Mouse (Mus musculus): ENCODE results near the gene Nxph3. TPM values are rescaled to one million over a fixed set of nuclear protein-coding genes. Genes with fewer than 3 reads are reported as not detected.
"Not testable (repeated sequence)": the region's sequence is repeated elsewhere in the genome, so short reads cannot be mapped to it uniquely, and the experiment has no call there.

Nxph3 gene
- total RNA-seq, 2 experiments from 2014 or later, result 23.4 to 32.6 TPM

DNA sequence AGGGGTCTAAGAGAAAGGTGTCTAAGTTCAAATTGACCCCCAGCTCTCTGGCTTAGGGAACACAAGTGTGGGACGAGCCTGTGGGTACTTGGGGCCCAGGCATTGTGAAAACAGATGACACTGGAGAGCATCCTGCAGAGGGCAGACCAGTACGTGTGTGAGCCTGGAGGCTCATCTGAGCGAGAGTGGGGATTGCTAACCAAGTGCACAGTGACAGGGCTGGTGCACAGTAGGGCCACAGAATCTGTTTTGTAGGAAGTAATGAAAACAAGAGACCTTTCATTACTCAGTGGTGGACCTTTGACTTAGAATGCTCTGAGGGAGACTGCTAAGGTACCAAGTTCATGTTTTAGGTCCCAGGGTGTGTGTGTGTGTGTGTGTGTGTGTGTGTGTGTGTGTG, 5.6 kb upstream of the Nxph3 start:
- DNase-seq (ENCODE audit: low spot score in 2 of 2), result no peak

DNA sequence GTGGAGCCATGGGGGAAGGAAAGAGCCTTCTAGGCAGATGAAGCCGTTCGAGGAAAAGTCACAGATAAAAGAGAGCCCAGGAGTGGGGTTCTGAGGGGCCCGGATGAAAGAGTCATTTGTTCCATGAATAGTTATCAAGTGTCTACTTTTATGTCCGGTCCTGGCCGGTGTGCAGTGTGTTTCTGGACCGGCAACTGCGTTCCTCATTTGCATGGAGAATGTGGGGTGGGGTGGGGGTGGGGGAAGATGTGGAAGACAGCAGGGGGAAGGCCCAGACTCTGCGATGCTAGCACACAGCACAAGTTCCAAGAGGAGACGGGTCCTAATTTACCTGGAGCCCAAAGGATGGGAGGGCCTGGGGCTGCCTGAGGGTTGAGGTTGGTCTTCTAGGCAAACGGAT, 4.9 kb upstream of the Nxph3 start:
- DNase-seq (ENCODE audit: low spot score in 2 of 2), result no peak

DNA sequence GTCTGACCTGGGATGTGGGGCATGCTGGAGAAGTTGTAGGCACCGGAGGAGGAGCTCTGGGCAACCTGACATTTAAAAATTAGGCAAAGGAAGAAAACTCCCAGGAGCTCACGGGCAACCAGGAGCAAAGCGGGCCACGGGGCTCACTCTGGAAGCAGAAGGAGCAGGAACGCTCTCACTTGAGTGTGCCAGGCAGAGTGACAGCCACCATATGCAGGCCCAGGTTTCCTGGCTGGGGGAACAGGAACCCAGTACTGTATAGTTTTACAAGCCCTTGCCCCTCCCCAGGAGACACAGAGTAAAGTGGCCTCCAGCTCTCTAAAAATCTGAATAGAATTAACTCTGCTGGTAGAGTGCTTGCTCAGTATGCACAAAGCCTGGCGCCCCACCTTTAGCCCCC, 2.8 kb upstream of the Nxph3 start:
- DNase-seq (ENCODE audit: low spot score in 2 of 2), result no peak

DNA sequence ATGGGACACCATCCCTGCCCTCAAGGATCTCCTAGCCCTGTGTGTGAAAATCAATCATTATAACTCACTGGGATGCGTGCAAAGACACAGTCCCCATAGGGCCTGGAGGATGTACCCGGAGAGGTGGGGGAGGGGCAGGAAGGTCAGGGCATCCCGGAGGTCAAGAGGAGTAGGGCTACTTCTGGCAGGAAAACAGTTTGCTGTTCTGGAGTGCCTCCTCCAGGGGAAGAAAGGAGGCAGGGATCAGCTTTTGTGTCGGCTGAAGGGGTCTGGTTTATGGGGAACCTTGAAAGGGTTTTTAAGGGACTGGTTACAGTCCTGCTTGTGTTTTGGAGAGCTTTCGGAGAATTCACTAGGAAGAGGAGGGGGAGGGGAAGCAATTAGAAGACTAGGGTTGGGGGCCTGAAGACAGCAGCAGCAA, 2.1 kb upstream of the Nxph3 start:
- no peak for DNase-seq (ENCODE audit: low spot score in 2 of 2)

DNA sequence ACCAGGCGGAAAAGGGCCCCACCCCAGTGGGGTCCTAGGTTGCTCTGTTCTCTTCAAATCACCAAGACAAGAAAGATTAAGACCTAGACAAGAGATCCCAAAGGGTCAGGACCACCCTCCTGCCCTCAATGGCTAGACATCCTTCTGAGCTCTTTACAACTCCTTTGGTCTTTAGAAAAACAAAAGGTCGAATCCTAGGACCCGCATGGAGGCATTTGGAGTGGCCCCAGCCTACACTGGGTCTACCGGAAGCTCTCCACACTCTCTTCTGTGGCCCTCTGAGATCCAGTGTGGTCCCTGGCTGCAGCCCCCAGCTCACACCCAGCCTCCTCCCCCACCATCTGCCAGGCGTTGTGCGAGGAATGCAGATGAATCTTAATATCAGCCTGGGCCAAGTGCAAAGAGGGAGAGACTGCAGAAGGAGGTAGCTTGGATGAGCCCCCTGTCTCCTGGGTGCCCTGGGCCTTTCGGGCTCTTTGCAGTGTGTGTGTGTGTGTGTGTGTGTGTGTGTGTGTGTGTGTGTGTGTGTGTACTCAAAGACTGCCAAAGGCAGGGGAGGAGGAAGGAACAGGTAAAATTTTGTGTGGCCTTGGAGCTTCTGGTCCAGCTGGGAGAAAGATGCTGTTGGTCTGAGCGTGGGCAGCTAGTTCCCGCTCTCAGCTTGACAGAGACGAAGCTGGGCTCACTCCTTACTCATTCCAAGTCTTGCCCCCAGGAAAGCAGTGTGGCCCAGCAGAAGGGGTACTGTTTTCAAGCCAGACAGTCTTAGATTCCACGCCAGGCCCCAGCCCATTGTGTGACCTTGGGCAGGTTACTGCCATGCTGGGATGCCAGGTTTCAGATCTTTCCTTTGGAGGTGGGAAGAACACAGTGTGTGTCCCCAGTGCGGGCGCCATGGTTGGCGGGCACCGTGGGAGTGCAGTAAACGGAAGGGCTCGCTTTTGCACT, 1.3 kb upstream of the Nxph3 start:
- no peak for DNase-seq (ENCODE audit: low spot score in 2 of 2)

DNA sequence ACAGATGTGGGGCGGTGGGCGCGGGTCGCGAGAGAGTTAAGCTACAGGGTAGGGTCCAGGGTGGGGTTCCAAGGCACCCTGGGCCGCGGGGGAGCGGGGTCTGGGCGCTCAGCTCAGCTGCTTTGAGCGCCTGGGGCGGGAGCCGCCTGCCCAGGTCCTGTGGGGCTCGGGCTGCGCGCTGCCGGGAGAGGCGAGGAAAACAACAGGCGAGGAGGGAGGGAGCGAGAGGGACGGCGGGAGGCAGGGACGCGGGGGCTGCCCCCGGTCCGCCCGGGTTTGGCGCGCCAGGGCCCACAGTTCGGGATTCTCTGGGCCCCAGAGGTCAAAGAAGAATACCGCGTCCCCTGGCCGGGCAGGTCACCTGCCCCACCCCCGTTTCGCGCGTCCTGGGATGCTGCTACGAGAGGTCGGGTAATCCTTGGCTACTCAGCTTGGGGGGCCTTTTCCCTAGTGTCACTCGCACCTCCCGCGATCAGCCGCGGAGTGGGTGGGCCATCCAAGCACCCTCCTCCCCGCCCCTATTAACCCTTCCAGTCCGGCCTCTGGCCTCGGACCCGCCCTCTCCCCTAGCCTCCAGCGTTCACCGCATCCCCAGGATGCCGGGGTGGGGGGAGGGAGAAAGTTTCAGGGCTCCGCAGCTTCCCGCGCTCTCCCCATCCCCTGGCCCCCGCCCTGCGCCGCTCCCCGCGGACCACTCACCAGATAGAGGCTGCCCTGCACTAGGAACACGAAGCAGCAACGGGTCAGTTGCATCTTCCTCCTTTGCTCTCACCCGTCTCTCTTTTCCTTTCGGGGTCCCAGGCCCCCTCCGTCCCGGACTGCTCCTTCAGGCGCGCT, 691 bp downstream of the Nxph3 start:
- DNase-seq (ENCODE audit: low spot score in 2 of 2), result no peak

DNA sequence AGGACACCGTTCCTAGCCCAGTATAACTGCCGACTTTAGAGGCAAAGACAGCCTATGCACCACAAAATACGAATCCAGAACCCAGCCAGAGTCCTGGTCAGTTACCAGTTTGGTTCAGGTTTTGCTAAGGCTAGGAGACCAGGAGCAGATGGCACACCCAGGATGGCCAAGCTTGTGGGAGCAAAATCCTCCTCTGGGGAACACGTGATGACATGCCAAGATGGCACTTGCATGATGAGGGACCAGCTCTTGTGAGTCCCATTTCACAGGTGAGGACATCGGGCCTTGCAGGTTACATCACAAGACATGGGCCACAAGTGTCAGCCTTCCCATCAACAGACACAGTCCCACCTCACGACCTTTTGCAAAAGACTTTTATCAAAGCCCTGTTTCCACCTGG, 2.0 kb downstream of the Nxph3 start:
- DNase-seq (ENCODE audit: low spot score in 2 of 2), result no peak

DNA sequence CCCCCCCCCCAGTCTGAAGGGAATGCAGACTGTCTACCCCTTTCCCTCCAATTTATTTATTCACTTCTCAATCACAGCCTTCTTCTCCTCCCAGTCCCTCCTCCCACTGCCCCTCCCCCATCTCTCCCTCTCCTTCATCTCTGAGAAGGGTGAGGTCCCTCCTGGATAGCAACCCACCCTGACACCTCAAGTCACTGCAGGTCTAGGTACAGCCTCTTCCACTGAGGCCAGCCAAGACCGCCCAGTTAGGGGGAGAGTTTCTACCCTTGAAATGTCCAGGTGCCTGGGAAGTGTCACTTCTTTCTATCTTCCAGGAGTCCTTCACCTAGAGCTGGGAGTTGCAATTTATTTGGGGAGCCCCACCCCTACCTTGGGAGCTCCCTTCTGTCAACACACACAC, 2.5 kb downstream of the Nxph3 start:
- no peak for DNase-seq (ENCODE audit: low spot score in 2 of 2)

DNA sequence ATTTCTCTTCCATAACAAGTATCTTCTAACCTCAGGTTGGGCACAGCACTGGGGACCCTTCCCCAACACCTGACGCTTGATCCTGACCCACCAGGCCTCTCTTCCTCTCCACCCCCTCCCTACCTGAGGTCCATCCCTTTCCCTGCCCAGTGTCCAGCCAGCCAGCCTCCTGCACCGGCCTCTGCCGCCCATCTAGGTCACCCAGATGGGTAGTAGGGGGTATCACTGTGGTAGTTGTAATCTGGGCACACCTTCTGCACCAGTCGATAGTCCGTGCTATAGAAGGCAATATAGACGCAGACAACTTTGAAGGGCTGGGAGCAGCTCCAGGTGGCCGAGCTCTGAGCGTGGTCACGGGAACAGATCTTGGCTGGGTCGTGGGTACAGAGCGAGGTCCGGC, 3.7 kb downstream of the Nxph3 start:
- DNase-seq (ENCODE audit: low spot score in 2 of 2), result no peak

DNA sequence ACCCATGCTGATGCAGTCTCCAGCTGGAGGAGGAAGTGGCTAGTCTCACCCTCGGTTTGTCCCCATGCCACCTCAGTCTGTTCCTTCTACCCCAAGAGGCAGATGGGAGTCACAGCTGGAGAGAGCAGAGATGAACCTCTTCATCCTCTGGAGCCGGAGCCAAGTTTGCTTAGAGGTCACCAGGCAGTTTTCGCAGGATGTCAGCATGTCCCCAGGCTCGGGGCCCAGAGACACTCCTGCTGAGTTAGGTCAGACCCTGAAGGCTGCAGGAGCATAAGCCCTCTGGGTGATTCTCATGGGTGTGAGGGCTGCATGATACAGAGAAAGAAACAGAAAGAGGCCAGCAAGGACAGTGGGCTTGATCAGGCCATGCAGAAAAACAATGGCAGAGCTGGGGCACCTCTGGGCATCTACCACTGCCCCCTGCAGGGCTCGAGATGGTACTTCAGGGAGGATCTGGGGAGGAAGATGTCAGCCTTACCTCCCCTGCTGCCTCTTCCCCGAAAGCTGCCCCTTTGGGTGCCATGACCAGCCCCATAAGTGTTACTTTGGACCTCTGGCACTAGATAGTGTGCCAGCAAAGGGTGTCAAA, 5.1 kb downstream of the Nxph3 start:
- no peak for DNase-seq (ENCODE audit: low spot score in 2 of 2)

DNA sequence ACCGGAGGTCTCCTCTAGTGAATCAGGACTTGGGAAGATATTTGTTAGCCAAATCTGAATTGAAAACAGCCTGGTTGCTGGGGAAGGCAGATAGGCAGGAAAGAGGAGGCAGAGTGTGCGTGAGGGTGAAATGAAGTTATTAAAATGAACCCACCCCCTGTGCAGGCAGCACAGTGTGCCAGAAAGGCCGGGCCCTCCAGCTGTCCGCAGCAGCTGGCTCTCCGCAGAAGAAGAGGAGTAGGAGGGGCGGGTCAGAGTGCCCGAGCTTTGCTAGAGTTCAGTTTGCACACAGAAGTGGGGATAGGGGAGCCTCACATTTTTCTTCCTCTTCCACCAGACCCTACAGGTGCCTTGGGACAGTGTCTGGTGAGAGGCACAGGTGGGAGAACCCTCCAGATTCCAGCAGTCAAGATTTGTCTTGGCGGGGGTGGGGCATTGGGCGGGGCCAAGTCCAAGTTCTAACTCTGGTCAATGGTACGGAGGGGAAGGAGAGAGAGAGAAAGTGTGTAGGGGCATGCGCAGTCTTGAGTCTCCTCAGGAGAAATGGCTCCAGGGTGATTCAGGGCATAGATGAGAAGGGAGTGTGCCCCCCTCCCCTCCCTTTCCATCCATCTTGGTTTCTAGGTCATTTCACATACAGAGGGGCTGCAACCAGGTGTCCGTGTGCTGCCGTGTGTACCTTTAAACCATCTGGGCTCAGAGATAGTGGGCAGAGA, 6.0 kb downstream of the Nxph3 start:
- no peak for DNase-seq (ENCODE audit: low spot score in 2 of 2)

DNA sequence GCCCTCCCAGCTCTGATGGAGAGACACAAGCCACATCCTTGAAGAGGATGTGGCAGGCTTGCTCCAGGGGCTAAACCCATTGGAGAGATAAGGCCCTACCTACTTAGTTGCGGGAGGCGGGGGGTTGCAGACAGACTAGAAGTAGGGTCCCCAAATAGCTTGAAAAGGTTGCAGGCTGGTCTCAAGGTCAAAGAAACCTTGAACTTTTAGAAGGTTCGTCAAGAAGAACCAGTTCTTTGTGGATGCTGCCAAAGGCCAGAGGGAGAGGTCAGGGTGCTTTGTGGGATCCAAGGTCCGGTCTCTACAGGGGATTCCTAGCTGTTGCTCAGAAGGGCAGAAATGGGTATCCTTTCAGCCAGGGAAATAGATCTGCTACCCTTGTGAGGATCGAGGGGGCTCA, 6.6 kb downstream of the Nxph3 start:
- no peak for DNase-seq (ENCODE audit: low spot score in 2 of 2)

DNA sequence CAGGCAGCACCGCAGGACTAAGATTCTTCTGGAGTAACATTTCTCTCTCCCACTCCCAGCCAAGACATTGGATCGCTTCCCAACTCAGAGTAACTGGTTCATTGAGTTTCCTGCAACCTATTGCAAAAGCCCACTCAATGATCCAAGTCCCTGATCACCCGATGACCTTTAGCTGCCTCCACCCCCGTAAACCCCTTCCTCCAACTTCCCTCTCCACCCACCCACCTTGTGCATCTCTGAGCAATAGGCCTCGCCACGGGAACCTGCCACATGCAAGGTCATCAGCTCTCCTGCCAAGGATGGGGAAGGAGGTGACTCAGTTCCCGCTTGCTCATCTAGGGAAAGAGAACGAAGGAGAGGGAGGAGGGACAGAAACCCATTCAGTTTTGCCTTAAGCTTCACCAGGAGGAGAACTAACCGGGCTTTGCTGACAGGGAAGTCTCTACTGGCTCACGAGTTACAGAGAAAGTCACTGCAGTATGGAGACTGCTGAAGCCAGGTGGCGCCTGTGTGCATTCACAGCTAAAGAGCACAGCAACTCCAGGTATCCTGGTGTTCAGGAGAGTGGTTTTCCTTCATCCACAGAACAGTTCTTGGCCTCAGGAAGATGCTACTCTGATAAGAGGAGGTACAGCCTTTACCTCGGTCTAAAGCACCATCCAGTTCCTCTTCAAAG, 7.2 kb downstream of the Nxph3 start:
- no peak for DNase-seq (ENCODE audit: low spot score in 2 of 2)

DNA sequence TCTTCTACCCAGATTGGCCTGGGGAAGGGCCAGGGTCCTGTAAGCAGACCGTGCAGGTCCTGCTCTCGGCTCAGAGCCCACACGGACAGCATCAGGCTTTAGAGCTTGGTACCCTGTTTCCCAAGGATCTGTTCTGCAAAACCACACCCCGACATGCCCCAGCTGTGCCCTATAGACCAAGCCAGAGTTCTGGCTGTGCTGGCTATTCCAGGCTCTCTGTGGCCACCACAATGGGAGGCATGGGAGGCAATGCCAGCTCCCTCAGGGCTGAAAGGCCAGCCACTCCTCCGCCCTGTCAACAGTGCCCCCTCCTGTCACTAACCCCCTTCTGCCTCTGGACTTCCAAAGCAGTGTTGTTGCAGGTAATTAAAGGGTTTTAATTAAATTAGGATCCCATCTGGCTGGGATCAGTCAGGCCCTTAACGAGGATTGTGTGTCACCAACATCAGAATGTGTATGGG, 10.1 kb downstream of the Nxph3 start:
- DNase-seq (ENCODE audit: low spot score in 2 of 2), result no peak

DNA sequence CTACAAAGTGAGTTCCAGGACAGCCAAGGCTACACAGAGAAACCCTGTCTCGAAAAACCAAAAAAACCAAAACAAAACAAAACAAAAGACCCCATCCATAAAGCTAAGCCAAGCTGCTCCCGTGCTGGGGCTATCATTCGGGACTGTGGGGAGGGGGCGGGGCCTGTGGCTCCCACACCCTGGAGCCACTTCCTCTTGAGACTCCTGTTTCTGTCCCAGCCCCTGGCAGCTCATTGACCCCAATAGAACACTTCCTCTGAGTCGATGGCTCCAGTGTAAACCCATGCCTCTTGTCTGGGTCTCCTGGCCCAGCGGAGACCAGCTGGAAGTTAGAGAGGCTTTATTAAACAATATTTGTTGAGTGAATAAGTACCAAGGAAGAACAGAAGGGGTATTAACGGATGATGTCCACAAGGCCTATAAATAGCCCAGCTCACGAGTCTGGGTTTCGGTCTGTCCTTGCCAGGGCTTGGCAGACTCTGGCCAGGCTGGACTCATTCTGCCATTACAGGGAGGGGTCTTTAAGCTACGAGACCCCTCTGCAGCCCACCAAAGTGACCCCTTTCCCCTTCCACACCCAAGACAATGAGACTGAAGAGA, 10.7 kb downstream of the Nxph3 start:
- no peak for DNase-seq (ENCODE audit: low spot score in 2 of 2)

DNA sequence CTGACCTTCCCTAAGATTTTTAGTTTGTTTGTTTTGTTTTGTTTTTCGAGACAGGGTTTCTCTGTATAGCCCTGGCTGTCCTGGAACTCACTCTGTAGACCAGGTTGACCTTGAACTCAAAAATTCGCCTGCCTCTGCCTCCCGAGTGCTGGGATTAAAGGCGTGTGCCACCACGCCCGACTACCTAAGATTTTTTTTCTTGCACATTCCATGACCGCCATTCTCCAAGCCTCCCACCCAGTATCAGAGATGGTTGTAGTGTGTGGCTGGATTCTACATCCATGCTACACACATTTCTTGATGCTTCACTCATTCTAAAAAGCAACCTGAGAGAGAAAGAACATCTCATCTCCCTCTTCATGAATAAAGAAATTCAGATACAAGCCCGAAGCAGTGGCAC, 12.5 kb downstream of the Nxph3 start:
- DNase-seq (ENCODE audit: low spot score in 2 of 2), result not testable (repeated sequence)

DNA sequence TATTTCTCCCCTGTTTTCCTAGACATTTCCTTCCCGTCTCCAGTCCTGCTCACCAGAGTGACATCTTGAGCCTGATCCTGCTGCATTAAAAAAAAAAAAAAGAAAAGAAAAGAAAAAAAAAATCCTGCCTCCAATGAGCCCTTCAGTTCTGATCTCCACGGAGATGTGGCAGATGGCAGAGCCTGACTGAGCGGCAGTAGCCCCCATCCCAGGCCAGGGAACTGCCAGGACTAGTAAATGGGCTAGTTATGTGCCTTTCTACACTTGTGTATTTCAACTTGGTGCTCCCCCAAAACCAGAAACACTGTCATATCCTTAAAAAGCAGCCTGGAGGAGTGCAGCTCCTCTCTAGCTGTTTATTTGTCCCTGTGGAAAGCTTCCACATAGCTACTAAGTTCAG, 13.5 kb downstream of the Nxph3 start:
- no peak for DNase-seq (ENCODE audit: low spot score in 2 of 2)

DNA sequence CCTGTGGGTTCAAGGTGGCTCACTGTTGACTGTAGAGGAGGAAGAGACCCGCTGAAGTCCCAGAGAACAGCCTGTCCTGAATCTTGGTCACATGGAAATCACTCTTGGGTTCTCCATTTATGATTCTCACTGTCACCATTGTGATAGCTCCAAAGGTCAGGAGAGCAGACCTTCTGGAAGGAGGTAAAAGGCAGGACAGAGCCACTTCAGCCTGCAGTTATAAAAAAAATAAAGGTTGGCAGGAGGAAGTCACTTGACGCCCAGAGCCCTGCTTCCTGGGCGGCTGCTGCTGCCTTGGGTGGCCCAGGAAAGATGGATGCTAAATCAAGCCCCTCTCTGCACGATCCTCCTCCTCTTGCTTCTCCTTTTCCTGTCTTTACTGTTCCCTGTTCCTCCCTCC, 14.0 kb downstream of the Nxph3 start:
- DNase-seq (ENCODE audit: low spot score in 2 of 2), result no peak

DNA sequence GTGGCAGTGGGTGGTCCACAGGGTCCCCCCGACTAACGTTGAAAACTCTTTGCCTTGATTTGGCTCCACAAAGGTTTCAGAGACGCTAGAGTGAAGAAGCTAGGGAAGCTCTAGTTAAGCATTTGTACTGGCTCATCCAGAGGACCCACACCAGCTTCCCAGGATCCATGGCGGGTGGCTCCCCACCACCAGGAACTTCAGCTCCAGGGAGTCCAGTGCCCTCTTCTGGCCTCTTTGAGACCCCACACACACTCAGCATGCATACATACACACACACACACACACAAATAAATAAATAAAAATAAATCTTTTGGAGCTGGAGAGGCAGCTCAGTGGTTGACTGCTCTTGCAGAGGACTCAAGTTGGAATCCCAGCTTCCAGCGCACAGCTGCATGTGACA, 16.4 kb downstream of the Nxph3 start:
- DNase-seq (ENCODE audit: low spot score in 2 of 2), result no peak

DNA sequence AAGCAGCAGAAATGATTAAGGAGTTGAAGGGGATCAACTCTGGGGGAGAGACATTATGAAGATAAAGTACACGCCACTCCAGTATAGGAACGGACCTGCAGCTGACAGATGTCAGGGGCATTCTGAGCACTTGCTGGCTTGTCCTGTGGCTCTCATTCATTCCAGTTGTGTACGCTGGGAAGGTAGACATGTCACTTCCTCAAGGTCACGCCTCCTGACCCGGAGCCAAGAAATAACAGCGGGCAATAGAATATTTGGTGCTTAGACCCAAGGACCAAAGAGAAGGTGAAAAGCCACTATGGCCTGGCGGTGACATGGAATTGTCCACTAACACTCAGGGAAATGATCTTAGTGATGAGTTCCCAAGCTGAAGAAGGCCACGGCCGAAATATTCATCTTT, 18.5 kb downstream of the Nxph3 start:
- no peak for DNase-seq (ENCODE audit: low spot score in 2 of 2)
